Mouse (Mus musculus) right cerebral cortex, postnatal 36 days (tissue): Measurements from ENCODE around the gene Aunip.

Source experiments
- DNase-seq, 2 experiments: peaks; one replicate each; pipeline ENCODE4 v3.0.0; 2022; ENCODE audit warnings: low spot score in 2 of 2, mixed read lengths in 1 of 2

The Aunip gene

DNA sequence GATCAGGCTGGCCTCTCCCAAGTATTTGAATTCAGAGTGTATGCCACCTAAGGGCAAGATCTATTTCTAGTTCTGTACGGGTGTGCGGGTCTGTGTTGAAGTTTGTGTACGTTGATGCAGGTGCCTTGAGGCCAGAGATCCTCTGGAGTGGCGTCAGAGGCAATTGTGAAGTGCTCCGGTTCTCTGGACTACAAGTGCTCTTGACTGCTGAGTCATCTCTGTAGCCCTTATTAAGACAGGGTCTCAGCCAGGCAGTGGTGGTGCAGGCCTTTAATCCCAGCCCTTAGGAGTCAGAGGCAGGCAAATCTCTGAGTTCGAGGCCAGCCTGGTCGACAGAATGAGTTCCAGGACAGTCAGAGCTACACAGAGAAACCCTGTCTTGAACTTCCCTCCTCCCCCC lies 4.8 kb downstream of the Aunip start:
- DNase-seq = no peak

DNA sequence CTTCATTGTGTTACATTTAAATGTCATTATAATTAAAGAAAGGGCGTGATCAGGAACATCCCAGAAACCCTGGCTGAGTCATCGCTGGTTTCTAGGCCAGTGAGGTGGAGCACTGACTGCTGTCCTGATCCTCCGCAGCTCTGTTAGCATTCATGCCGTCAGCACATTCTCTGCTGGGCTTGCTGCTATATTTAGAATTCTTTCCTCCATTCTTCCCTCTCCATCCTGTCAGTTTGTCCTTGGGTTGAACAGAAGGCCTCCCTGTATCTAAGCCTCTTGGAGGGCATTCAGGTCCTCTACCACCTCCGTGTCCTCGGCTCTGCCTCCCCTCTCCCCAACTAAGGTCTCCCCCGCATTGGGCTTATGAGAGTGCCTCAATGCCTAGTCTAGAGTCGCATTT lies 6.2 kb downstream of the Aunip start:
- peak in 1 of 2 experiments; percentile 67 for DNase-seq

DNA sequence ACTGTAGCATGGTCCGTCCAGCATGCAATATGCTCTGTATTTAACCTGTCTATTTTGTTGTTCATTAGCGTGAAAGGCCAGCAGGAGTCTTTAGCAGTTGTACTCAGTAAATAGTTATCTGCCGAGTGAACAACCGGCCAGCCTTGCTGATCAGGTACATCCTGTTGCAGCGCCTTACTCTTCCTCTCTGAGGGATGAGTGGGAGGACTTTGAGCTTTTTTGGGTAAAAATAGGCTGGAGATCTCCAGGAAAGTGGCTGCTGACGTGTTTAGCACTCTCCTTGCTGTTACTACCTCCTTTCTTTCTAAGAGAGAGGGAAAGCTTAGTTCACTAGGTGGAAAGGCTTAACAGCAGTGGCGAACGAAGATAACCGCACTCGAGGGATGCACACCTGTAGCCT lies 6.9 kb downstream of the Aunip start:
- DNase-seq = peak in 1 of 2 experiments; percentile 65

DNA sequence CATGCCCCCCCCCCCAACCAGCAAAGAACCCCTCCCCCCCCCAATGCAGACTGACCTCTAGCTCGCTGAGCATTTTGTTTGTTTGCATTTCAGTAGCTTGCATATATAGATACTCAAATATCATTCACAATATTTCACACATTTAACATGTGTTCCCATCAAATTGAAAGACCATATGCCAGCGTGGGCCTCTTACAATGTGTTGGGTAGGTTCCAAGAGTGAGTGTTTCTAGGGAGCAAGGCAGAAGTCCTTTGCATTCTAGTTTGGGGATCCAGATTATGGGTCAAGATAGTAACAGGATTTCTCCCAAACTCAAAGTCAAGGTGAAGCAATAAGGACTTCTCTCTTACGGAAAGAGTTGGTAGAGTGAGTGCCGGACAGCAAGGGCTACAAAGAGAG lies 7.7 kb downstream of the Aunip start:
- no peak for DNase-seq

DNA sequence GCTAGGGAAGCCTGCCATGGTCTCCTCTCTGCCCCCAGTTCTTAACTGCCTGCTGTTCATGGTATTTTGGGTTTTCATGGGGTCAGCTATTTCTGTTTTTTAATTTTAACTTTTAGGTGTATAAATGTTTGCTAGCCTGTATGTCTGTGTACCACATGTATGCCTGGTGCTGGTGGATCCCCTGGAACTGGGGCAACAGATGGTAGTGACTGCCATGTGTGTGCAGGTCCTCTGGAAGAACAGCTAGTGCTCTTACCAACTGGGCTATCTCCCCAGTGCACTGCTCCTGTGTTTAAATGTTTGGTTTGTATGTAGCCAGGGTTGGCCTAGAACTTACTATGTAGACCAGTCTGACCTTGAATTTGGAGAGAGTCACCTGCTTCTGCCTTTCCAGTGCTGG lies 8.5 kb downstream of the Aunip start:
- no peak for DNase-seq

DNA sequence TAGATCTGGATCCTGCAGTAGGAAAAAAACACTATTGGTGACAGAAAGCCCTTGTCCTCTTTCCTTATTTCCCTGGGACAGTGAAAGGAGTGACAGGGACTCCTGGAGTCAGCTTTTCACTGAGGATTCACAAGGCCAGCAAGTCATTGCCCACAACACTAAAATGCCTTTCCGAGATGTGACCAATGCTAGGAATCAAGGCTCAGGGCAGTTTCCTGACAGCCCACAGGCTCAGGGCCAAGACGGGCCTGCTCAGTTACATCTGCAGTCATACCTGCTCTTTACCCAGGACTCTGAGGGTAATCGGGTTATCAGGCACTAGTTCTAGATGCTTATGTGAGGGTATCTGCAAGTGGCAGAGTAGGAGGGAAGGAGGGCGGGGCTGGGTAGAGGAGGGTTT lies 12.6 kb downstream of the Aunip start:
- no peak for DNase-seq

DNA sequence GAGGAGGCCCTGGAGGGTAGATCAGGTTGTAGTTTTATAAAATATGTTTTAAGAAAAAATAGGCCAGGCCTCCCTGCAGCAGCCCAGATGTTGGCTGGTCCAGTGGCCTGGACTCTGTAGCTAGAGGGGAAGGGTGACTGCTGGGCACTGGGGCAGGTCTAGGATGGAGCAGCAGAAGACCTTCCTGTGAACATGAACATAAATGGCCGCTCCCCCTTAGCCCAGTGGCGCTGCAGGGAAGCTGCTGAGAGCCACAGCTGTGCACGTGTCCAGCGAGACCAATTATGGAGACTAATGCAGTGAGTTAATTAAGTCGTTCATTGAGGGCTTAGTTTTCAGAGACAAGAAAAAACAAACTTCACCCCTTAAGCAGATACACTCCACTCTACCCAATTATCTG lies 15.0 kb downstream of the Aunip start:
- DNase-seq = no peak

DNA sequence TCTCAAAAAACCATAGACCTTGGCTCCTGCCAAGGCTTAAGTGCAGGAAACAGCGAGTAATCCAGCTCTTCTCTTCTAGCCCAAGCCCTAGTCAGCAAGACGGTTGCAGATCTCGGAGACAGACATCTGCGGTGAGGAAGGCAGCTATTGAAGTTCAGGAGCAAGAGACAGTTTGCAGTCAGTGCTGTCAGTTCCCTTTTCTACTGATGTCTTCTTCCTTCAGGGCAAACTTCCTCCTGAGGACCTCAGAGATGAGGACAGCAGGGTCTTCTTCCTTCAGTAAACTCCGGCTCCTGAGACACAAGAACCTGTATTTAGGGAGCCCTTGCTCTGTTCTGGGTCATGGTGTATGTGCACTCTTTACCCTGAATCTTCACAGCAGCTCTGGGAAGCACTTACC lies 15.4 kb downstream of the Aunip start:
- no peak for DNase-seq

DNA sequence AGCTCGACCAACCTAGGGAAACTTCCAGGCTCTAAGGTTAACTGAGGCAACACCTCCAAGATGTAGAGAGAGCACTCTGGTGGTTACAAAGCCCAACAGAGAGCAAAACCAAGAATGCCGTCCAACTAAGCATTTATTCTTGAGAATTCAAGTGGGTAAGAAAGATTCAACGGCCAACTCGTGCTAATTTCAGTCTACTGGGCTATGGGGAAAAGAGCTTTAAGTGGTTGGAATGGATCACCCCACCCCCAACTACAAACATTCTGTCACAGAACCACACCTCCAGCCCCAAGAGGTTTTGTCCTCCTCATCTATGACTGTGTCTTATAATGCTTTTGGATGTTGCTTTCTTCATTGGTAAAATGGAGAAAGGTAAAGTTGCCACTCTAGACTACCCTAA lies 22.1 kb downstream of the Aunip start:
- DNase-seq = no peak

DNA sequence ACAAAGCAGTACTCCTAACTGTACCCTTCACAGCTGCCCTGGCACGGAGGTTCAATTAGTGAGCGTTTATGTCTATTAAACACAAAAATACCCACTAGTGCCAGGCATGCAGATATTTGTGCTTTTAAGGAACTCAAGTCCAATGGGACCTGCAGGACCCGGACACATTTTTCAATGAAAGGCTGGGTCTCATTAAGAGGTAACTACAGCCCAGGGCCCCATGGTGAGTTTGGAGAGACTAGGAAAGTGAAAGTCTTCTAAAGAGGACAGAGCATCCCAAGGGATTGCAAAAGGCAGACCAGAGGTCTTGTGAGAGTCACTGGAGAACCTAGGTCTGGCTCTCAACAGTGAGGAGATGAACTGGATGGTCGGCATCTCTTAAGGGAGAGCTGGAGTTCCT lies 22.6 kb downstream of the Aunip start:
- no peak for DNase-seq

DNA sequence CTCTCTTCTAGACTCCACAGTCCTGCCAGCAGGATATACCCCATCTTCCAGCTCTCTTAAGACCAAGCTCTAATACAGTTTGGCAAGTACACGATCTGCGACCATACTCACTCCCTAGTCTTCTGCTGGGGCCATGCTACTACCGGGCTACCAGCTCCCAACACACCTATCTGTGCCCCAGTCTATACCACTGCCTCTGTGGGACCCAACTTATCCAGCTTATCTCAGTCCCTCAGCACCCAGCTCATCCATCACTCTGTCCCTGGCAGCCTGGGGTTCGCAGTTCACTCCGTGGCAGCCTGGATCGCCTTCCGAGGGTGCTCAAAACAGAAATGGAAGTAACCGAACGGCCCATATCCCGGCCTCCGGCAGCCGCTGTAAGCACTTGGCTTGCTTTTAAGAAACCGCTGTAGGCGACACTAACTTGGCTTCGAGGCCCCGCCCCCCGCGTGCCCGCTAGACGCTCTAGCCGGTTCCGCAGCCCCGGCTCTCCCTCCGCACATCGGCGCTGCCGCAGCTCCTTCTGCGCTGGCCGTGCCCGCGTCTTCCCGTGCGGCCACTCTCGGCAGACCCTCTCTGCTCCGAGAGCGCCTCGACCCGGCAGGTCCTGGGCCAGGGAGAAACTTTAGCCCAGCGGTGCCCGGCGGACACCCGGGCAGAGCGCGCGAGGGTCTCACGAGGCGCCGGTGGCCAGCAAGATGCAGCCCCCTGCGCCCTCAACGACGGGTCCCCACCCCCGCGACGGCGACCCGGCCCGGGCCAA lies 23.5 kb downstream of the Aunip start:
- DNase-seq = peak; percentile 32 to 42

DNA sequence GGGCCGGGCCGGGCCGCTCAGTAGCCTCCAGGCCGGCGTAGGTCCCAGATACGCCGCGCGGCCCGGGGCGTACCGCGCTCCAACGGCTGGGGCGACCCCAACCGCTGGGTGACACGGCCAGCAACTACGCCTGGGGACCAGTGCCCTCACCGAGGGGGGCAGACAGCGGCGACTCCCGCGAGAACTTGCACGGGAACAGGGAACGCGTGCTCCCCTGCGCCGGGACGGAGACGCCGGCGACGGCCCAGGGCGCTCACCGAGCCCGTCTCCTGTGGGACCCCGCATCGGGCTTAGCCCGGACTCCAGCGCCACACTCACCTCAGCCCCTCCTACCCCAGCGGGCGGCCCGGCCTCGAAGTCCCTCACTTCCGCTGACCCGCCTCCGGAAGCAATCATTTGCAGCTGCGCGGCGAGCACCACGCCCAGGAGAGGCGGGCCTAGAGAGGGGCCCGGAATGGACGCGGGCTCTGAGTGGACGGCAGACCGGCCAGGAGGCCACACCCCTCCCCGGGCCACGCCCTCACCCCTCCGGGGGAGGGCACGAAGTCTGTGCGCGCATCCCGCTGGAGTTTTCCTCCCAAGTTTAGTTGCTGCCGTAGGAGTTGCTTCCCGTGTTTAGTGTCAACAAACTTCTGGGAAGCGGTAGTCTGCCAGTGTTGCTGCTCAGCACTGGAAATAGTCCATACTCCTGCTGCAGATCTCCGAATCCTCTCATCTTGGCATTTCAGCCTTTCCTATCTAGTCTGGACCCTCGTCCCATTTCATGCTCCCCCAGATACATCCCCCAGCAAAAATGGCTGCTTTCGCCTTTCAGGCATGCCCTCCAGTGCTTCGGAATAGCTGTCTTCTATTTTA lies 24.4 kb downstream of the Aunip start, which contains the start of gene Mtfr1l:
Gene Mtfr1l, minus strand, starts transcription at position 456 of the 855 bp plus-strand sequence.
- DNase-seq = peak; percentile 96

DNA sequence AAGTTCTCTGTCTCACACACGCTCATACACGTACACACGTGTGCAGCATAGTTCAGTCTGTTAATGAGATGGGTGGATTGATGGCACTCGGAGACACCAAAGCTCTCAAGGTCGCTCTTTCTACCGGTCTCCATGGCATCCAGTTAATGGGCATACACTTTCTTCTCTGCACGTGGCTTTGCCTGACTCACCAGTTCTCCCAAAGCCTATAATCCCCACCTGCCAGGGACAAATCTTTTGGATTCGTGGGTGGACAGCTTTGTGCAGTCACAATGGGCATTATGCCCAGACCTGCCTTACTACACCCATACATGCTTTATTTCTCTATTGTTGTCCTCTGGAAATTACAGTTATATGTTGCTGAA lies 25.0 kb downstream of the Aunip start:
- peak; percentile 47 to 57 for DNase-seq

DNA sequence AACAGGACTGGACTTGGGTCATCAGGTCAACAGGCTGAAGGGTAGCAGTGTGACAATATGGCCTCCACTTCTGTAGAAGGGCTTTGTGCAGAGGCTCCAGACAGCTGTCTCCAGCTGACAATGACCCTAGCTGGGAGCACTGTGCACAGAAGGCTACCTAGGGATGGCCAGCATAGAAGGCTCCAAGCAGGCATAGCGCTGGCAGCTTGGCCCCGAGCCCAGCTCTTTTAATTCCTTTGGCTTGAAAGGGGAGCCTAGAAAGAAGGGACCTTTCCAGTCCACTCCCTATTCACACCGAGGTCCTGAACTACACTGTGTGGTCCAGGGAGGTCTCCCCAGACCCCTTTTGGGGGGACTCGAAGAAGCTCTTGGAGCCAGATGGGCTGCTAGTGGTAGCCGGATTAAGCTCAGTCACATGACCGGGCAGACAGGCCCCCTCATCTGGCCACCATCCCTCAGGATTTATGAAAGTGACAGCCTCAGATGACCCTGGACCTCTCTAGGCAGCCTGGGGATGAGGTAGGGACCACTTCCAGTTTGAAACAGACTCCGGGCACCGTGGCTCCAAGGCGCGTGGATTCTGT lies 28.3 kb downstream of the Aunip start:
- DNase-seq = no peak

DNA sequence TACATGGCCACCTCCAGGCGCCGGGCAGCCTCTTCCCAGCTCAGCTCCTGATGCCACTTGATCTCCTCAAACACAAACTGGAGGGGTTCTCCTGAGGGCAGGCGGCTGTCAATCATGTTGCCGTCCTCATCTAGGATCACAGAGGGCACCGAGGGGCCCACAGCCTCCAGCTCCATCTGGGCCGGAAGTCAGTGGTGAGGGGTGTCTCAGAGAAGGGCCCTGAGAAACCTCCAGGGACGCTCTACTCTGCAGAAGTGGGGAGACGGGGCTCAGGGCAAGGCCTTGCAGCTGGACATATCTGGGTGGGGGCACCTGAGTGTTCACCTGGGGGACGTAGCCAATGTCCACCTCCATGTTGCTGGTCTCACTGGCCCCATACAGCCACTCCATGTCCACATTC lies 31.9 kb downstream of the Aunip start:
- DNase-seq = no peak

DNA sequence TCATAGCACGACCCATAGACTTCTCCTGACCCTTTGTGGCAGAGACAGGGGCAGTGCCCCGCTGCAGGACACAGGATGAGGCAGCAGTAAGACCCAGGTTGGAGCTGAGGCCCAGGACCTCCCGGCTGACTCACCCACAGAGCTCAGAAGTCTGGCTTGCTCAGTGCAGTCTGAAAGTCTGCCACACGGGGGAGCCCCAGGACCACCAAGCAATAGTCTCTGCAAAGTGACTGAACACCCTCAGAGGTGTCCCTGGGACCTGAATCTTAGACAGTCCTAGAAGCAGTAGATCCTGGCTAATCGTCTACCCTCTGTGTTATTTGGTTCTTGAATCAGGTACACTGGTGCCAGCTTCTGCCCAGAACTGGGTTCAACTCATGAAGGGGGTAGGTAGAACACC lies 32.5 kb downstream of the Aunip start:
- DNase-seq = peak; percentile 79 to 89

DNA sequence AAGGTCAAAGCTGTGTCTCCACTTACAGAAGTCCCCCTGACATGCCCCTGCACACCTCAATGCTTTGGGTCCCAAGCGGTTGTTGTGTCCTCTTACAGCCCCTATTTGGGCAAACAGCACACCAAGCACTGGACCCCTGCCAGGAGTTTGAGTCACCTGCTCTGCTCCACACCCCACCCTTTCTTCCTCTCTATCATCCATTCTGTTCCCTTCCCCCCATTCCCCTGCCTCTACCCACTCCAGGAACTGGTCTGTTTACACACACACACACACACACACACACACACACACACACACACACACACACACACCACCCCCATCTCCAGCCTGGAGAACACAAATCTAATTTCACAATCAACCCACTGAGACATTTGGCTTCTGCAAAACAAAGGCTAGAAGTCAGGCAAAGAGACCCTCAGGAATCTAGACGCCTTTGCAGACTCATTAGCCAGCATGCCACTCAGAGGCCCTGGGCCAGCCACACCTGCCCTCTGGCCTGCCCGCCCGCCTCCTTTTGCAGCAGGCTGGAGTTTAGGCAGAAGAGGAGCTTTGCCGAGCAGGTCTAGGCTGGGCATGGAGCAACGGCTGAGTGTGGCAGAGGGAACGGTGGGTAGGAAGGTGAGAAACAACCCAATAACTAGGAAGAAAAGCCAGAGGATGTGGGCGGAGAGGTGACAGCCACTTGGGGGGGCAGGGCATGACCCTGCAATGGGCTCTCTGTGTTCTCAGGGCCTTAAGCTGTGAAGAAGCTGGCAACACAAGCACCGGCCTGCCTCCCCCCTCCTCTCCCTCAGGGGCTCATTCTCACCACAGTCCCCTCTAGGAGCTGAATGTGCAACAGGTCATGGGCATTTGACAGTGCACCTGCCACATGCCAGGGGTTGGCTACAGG lies 36.3 kb downstream of the Aunip start:
- DNase-seq = no peak

DNA sequence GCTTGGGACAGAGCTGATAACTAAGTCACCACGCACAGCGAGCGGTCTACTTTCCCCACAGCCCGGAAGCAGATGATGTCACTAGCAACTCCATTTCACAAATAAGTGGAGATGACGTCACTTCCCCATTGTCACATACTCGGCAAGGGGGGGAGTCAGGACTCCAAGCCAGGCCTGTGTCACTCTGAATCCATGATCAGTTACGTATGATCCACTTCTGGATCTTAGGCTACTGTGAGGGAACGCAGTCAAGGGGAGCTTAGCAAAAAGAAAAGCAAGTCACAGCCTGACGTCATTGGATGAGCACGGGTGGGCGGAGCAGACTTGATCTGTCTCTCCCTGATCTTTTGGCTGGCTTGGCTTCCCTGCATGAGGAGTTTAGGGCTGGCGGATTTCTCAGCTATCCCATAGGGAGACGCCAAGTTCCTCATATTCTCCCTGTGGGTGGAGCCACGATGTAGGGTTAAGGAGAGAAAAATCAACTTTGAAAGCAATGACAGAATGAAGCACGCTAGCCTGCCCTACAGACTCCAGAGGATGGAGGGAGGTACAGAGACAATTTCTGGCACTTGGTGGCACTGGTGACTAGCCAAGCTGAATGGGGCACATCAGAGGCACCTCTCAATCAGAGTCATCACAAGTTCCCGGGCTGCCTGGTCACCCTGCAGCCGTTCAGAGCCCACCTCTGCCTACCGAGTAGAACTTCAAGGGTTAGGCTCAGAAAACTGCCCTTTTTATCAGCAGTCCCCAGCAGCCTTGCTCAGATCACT lies 37.6 kb downstream of the Aunip start:
- DNase-seq = no peak

DNA sequence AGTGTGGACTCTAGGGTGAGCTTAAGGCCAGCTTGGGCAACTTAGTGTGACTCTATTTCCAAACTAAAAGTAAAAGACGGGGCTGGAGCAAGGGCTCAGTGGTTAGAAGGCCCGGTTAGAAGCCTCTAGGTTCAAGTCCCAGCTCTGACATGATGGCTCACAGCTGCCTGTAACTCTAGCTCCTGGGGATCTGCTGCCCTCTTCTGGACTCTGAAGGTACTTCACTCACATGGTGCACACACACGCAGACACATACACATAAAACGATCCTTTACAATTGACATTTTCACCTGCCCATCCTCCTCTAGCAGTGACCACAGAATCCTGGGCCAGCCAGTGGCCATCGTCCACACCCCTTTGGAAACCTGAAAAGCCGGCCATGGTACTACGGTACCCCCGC lies 39.1 kb downstream of the Aunip start:
- DNase-seq = no peak

DNA sequence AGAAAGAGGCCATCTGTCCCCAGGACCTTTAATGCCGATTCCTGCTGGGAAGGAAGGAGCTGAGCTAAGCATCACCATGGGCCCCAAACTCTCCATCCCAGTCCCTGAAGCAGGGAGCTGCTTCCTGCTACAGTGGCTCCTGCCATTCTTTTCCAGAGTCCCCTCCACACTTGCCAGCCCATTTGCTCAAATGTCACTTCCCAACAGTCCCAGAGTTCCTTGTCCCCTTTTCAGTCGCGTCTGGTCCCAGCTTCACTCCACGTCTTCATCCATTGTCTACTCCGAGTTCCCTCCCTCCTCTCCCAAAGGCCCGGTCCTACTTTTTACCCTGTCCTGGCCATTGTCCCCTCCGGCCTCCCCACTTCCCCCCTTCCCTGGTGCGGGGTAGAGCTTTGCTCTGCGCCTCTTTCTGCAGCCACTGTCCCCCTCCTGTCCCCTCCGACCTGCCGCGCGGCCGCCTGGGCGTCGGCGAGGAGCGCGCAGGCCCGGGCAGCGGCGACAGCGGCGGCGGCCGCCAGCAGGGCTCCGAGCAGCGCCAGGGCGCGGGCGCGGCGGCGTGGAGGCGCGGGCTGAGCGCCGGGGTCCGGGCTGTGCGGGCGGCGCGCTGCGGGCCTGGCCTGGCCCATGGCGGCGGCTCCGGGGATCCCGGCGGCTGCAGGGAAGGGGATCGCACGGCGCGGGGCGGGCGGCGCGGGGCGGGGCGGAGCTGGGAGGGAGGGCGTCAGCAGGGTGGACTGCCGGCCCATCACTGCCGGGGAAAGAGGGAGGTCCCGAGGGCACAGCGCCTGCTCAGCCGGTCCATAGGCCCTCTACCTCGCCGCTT lies 40.9 kb downstream of the Aunip start, which contains the start of gene Selenon:
Gene Selenon, minus strand, starts transcription at position 673 of the 823 bp plus-strand sequence.
- DNase-seq = peak in 1 of 2 experiments; percentile 24
